Mouse (Mus musculus) gastrocnemius, postnatal 4 days (tissue): ENCODE measurements around the gene Hexb. TPM values are rescaled to one million over a fixed set of nuclear protein-coding genes. Genes with fewer than 3 reads are reported as not detected.

Experiments used
- DNase-seq, 2 experiments: peaks; one replicate each; pipeline ENCODE4 v3.0.0; 2021 to 2022; ENCODE audit warnings: low spot score in 2 of 2, mixed read lengths in 2 of 2
- total RNA-seq, 2 experiments: library from RNA; stranded (reverse); gene quantifications; 2 replicates each; pipeline ENCODE4 v1.2.3; 2021

The Hexb gene
- total RNA-seq, 2 experiments from 2014 or later, result 26.7 to 27.8 TPM

GRCm38 (mm10) chr13:97225130-97225529 lies 27.0 kb upstream of the Hexb start:
- DNase-seq, result no peak

GRCm38 (mm10) chr13:97224341-97224982 lies 26.3 kb upstream of the Hexb start:
- DNase-seq, result no peak

- DNase-seq, result no peak
Measured at GRCm38 (mm10) chr13:97223856-97224255, 25.7 kb upstream of the Hexb start.

- no peak for DNase-seq
Measured at GRCm38 (mm10) chr13:97220022-97220421, 21.9 kb upstream of the Hexb start.

DNA sequence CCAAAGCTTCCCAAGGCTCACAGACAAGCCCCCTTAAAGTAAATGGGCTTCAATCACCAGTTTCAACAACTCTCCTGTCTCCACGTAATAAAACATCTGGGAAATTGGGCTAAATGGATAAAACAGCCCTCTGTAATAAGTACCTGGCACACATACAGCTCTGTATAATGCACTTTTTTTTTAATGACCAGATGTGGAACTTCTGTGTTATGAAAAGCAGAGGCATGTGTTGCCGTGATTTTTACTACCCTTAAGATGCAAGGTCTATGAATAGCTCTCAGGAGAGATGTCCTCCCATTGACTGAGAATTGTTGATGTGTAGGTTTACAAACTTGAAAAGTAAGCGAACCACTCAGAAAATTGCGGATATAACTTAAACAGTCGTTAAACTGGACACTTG lies 18.0 kb upstream of the Hexb start:
- DNase-seq, result no peak

DNA sequence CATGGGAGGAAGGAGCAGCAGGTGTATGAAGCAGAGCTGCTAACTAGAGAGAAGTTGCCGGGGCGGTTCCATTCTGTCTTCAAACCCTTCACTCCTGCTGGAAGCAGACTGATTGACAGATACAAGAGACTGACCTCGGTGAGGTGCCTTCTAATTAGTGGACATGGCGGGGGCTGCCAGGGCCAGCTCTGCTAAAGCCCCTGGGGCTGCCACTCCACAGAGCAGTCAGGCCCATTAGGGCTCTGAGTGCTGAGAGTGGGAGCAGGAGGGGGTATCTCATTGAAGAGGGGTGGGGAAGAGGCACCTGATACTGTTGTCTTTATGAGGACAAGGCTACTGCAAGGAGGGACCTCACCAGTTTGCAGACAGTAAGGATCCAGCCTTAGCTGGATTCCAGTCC lies 17.4 kb upstream of the Hexb start:
- no peak for DNase-seq

GRCm38 (mm10) chr13:97214583-97215268 lies 16.6 kb upstream of the Hexb start:
- no peak for DNase-seq

DNA sequence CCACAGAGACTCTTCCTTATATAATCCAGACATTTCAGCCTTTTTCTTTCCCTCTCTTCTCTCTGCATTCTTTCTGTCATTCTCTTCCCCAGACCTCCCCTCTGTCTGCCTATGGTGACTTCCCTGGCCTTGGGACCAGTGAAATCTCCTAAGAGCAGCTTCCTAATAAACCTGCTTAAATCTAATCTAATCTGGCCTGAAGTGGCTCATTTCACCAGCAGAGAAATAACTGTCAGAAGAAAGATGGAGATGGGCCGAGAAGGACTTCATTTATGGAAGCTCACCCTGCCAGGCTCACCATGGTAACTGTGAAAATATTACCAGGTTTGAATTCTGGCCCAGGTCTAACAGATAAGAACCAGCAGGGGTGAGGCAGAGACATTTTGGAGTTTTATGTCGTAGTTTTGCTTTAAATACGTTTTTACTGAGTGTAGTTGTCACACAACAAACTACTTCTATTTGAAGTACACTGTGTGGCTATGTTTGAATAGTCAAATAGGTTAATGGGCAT lies 10.4 kb upstream of the Hexb start:
- no peak for DNase-seq

DNA sequence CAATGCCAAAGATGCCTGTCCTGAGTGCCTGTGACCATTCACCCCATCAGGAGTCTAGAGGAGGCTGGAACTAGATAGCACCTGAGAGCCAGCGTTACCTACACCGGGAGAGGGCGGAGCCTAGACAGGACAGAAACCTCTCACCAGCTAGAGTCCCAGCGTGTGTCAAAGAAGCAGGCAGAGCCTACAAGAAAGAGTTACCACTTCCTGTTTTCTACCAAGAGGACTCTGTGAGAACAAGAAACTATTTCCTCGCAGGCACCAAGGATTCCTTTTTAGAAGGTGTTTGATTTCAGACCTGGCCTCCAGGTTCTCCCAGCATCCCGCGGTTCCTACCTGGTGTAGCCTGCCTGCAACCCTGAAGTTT lies 9.9 kb upstream of the Hexb start:
- DNase-seq, result no peak

GRCm38 (mm10) chr13:97207472-97208111 lies 9.4 kb upstream of the Hexb start:
- no peak for DNase-seq

DNA sequence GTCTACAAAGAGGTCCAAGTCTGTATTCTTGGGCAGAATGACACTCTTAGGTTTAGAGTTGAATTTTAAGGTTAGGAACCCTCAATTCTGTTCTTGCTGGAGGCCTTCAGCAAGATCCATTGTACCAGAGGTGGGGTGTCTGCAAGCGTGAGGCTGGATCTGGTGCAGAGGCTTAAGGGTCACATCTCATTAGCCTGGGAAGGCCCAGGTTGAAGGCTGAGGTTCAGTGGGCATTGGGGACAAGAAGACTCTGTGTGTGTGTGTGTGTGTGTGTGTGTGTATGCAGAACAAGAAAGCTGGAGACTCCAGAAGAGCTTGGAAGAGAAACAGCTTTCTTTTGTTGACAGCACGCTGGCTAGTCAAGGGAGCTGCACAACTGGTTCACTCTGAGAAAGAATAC lies 7.9 kb upstream of the Hexb start:
- DNase-seq, result no peak

DNA sequence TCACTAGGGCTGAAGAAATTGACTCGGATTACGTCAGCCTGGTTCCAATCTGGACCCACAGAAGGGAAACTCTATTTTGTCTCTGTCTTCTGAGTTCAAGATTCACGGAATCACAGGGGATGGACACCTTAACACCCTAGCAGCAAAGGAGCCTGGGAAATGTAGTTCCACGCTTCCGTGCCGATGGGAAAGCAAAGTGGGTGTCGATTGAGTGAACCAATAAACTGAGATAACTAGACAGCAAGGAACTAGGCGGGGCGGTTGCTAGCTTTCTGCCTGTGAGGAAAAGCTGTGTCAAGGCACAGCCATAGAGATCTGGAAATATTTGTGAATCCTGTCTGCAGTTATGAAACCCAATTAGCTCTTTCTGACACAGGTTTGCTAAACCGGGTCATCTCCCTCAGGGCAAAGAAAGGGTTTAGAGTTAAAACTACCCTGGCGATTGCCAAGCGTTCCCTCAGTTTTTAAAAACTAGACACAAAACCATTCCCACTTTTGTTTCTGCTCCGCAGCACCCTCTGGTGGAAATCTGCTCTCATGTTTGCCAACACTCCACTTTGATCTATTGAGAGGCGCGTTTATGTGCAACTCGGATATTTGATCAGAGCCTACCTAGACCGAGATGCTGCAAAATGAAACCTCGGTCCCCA lies 7.0 kb upstream of the Hexb start:
- DNase-seq, result peak; percentile 44 to 78

DNA sequence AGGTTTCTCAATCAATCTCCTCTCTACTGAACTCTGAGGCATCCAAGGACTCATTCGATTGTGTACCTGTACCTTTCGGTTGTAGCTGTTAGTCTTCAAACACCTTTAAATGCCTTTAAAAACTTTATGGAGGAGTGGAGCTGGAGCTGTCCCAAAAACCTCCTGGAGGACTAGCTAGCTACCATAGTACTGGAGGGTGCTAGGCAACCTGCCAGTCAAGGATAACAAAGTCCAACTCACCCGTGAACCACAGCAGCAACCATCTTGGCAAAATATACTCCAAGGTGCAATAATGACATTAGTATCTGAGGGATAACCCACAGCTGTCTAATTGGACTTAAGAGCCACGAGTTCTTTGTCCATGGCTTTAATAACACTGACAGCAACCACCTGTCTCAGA lies 3.7 kb upstream of the Hexb start:
- no peak for DNase-seq

DNA sequence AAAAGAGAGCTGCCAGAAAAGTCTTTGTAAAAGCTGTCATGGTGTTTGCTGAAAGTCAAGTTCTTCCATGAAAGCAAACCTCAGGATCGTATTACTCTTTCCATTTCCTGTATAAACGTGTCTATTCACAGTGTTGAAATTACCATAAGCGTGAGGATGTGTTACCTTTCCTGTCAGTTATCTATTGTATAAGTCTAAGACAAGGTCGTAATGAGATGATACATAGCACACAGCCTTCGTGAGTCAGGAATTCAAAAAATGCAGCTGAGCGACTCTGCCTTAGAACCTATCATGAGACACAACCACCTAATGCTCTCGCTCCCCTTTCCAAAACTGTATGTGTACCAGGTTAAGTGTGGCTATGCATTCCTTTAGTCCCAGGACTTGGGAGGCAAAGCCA lies 2.9 kb upstream of the Hexb start:
- DNase-seq, result no peak

DNA sequence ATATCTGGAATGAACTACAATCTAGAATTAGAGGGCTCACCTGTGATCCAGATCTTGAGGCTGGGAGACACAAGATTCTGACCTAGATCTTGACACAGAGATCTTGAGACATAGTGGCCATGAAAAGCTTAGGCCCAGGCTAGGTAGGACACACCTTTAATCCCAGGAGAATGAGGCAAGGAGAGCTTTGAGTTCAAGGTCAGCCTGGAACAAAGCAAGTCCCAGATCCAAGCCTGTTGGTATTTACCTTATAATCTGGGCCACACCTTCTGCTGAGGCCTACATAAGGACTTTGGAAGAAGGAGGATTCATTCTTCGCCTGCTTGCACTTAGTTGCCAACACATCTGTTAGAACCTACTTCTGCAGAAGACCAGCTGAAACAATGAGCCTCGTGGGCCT lies 966 bp upstream of the Hexb start:
- DNase-seq, result no peak

- no peak for DNase-seq
Measured at GRCm38 (mm10) chr13:97196925-97197218, 1.3 kb downstream of the Hexb start.

GRCm38 (mm10) chr13:97196186-97196924 lies 1.8 kb downstream of the Hexb start:
- DNase-seq, result no peak

GRCm38 (mm10) chr13:97193420-97193819 lies 4.7 kb downstream of the Hexb start:
- DNase-seq, result peak; percentile 38 to 68

GRCm38 (mm10) chr13:97192649-97193048 lies 5.5 kb downstream of the Hexb start:
- DNase-seq, result no peak

DNA sequence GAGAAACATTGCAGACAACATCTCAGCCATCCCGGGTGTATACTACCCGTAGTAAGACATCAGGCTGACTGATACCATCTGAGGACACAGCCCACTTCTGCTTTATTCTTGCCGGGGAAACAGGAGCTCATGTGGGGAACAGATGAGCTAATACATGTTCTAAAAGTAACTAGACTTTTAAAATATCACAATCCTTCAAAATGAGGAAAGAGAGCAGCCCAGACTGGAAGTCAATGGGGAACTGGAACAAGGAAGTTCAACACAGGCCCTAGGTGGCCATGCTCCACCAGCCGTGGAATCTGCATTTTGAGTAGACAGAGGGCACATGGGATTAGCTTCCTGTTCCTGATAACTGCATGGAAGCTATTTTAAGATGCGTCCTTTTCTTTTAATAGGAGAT lies 10.5 kb downstream of the Hexb start:
- DNase-seq, result no peak

GRCm38 (mm10) chr13:97186346-97186745 lies 11.8 kb downstream of the Hexb start:
- no peak for DNase-seq

DNA sequence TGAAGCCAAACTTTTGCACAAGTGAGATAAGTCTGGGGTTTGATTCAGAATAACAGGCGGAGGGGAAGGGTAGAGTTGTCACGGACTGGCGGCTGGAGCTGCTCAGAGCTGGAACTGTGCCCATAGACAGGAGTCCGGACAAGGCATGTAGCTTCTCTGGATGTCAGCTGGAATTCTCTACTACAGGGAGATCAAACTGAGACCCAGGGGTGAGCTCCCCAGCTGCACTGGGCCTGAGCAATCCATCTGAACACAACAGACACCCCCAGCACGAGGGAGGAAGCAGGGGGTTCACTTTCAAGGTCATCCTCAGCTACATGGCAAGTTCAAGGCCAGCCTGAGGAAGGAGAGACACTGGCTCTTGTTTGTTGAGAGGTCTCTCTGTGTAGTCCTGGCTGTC lies 13.5 kb downstream of the Hexb start:
- DNase-seq, result no peak
